Mouse (Mus musculus) megakaryocyte, embryonic 14.5 days (primary cell): ENCODE results near the gene Cd276.

Experiments
- FLI1 ChIP-seq: IDR thresholded peaks from 2 replicates; pipeline ENCODE4 v1.6.1; 2012; ENCODE audit warnings: low read length, inconsistent platforms, mixed read lengths
- GATA1 ChIP-seq: IDR thresholded peaks from 3 replicates; pipeline ENCODE4 v1.6.1; 2012; ENCODE audit warnings: mixed read lengths, low read length, inconsistent platforms, borderline replicate concordance

DNA sequence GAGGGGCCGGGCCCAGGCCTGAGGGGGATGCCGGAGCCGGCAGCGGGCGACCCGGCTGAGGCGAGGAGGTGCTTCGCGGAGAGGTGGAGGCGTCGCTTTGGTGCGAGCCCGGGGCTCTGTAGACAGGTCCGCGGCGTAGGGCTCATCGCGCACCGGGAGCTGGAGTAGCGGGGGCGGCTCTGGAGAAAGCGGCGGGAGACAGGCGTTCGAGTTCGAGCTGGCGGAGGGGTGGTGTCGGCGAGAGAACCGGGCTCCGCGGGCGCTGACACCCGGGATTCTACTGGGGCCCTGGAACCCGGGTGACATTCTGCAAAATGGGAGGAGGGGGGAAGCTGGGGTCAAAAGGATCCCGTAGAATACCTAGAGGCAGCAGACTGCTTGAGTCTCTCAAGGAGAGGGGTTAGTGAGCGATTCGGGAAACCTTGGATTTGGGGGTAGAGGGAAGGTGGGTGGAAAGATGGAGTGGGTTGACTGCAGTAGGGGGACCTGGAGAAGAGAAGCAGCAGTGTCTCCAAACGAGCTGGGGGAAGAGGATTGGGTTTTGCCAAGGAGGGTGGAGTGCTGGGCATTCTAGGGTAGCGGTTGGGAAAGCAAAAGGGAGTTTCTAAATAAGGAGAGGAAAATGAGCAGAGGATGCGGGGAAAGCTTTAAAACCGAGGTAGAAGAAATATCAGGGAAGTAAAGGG, 27.5 kb upstream of the Cd276 start:
- TF ChIP-seq GATA1, result no peak
- no peak for TF ChIP-seq FLI1
